Mouse (Mus musculus) CH12.LX (cell line): Measurements from ENCODE around the gene Tpst1. TPM values are rescaled to one million over a fixed set of nuclear protein-coding genes. Genes with fewer than 3 reads are reported as not detected.

Source experiments
- DNase-seq: peaks from one replicate; pipeline ENCODE4 v3.0.0-alpha.2; 2013; ENCODE audit errors: extremely low read depth
- H3K27ac ChIP-seq: 2 replicates; pipeline ENCODE4 v1.5.1; 2012; ENCODE audit warnings: low read depth, mild to moderate bottlenecking, control low read depth, moderate library complexity; ENCODE audit not compliant: insufficient read depth
- H3K27me3 ChIP-seq: replicated peaks from 2 replicates; pipeline ENCODE3; 2012; ENCODE audit warnings: inconsistent platforms
- H3K36me3 ChIP-seq, 2 experiments: replicated peaks in 1 of 2; 2 replicates each; pipeline versions ENCODE3 to v1.6.1; 2012; ENCODE audit warnings: inconsistent platforms in 1 of 2, low read length in 1 of 2, mild to moderate bottlenecking in 1 of 2, mixed read lengths in 1 of 2, moderate library complexity in 1 of 2; ENCODE audit not compliant: control insufficient read depth in 1 of 2, insufficient read depth in 1 of 2
- H3K4me1 ChIP-seq, 2 experiments: 2 replicates each; pipeline ENCODE4 v1.6.1; 2012; ENCODE audit warnings: inconsistent platforms in 1 of 2, moderate library complexity in 1 of 2; ENCODE audit not compliant: insufficient read depth in 2 of 2, control insufficient read depth in 1 of 2
- H3K4me2 ChIP-seq: 2 replicates; pipeline ENCODE4 v1.6.1; 2012; ENCODE audit warnings: low read depth, mild to moderate bottlenecking, control low read depth; ENCODE audit not compliant: poor library complexity, insufficient read depth, severe bottlenecking
- H3K4me3 ChIP-seq, 3 experiments: fragments of 150-350 bp in 1 of 3; sonication (generic) in 1 of 3; replicated peaks in 1 of 3; 2 replicates each; pipeline versions ENCODE3 to v1.5.1; 2011 to 2012; ENCODE audit warnings: low read depth in 2 of 3, low read length in 2 of 3, mild to moderate bottlenecking in 2 of 3, moderate library complexity in 2 of 3, control low read depth in 1 of 3, improper control_type of control experiment in 1 of 3, inconsistent platforms in 1 of 3, mixed read lengths in 1 of 3; ENCODE audit not compliant: poor library complexity in 1 of 3
- H3K79me2 ChIP-seq: replicated peaks from 2 replicates; pipeline ENCODE4 v1.6.1; 2012; ENCODE audit warnings: mild to moderate bottlenecking, moderate library complexity; ENCODE audit not compliant: control insufficient read depth, poor library complexity, insufficient read depth, severe bottlenecking; ENCODE audit errors: extremely low read depth
- H3K9ac ChIP-seq: 2 replicates; pipeline ENCODE4 v1.6.1; 2012; ENCODE audit warnings: low read depth, mild to moderate bottlenecking, control low read depth, moderate library complexity; ENCODE audit not compliant: insufficient read depth
- H3K9me3 ChIP-seq: replicated peaks from 2 replicates; pipeline ENCODE3; 2012; ENCODE audit warnings: low read length, inconsistent platforms, mixed read lengths
- BHLHE40 ChIP-seq: IDR thresholded peaks from 2 replicates; pipeline ENCODE4 v1.6.1; 2011; ENCODE audit warnings: mild to moderate bottlenecking, low read depth, low read length, improper control_type of control experiment
- CHD1 ChIP-seq: IDR thresholded peaks from 2 replicates; pipeline ENCODE4 v1.6.1; 2012; ENCODE audit warnings: low read depth, low read length, improper control_type of control experiment, inconsistent platforms
- CHD2 ChIP-seq: IDR thresholded peaks from 2 replicates; pipeline ENCODE4 v1.6.1; 2011; ENCODE audit warnings: low read length, improper control_type of control experiment
- E2F4 ChIP-seq: IDR thresholded peaks from 2 replicates; pipeline ENCODE4 v1.6.1; 2011; ENCODE audit warnings: low read depth, low read length, improper control_type of control experiment; ENCODE audit not compliant: insufficient replicate concordance
- ELF1 ChIP-seq: IDR thresholded peaks from 2 replicates; pipeline ENCODE4 v1.6.1; 2014; ENCODE audit warnings: low read depth, mild to moderate bottlenecking, inconsistent platforms, low read length, improper control_type of control experiment
- ETS1 ChIP-seq: conservative IDR thresholded peaks from 2 replicates; pipeline ENCODE4 v1.6.1; 2012; ENCODE audit warnings: low read depth, mild to moderate bottlenecking, inconsistent platforms, low read length, improper control_type of control experiment, moderate library complexity
- GABPA ChIP-seq: IDR thresholded peaks from 2 replicates; pipeline ENCODE4 v1.6.1; 2012; ENCODE audit warnings: low read depth, low read length, improper control_type of control experiment, inconsistent platforms; ENCODE audit not compliant: insufficient replicate concordance
- HCFC1 ChIP-seq: IDR thresholded peaks from 2 replicates; pipeline ENCODE4 v1.6.1; 2012; ENCODE audit warnings: low read depth, mild to moderate bottlenecking, inconsistent platforms, low read length, improper control_type of control experiment
- IRF4 ChIP-seq: IDR thresholded peaks from 2 replicates; pipeline ENCODE4 v1.6.1; 2014; ENCODE audit warnings: low read depth, mild to moderate bottlenecking, inconsistent platforms, low read length, improper control_type of control experiment
- KAT2A ChIP-seq: IDR thresholded peaks from 2 replicates; pipeline ENCODE4 v1.6.1; 2012; ENCODE audit warnings: low read length, improper control_type of control experiment, inconsistent platforms; ENCODE audit not compliant: insufficient replicate concordance
- MAX ChIP-seq: IDR thresholded peaks from 2 replicates; pipeline ENCODE4 v1.6.1; 2011; ENCODE audit warnings: low read length, improper control_type of control experiment
- MXI1 ChIP-seq: IDR thresholded peaks from 2 replicates; pipeline ENCODE4 v1.6.1; 2011; ENCODE audit warnings: mild to moderate bottlenecking, low read depth, low read length, improper control_type of control experiment
- MYC ChIP-seq: IDR thresholded peaks from 2 replicates; pipeline ENCODE4 v1.6.1; 2011; ENCODE audit warnings: low read depth, mild to moderate bottlenecking, improper control_type of control experiment, low read length
- POLR2AphosphoS2 ChIP-seq: IDR thresholded peaks from 2 replicates; pipeline ENCODE4 v1.6.1; 2011; ENCODE audit warnings: low read depth, low read length, improper control_type of control experiment
- RCOR1 ChIP-seq: conservative IDR thresholded peaks from 2 replicates; pipeline ENCODE4 v1.6.1; 2012; ENCODE audit warnings: low read depth, mild to moderate bottlenecking, inconsistent platforms, low read length, improper control_type of control experiment
- SMC3 ChIP-seq: IDR thresholded peaks from 2 replicates; pipeline ENCODE4 v1.6.1; 2011; ENCODE audit warnings: low read depth, low read length, improper control_type of control experiment
- TBP ChIP-seq: conservative IDR thresholded peaks from 2 replicates; pipeline ENCODE4 v1.6.1; 2011; ENCODE audit warnings: low read depth, low read length, improper control_type of control experiment
- UBTF ChIP-seq: IDR thresholded peaks from 2 replicates; pipeline ENCODE4 v1.6.1; 2012; ENCODE audit warnings: low read depth, mild to moderate bottlenecking, inconsistent platforms, low read length, improper control_type of control experiment, moderate library complexity
- USF1 ChIP-seq: IDR thresholded peaks from 2 replicates; pipeline ENCODE4 v1.6.1; 2014; ENCODE audit warnings: low read depth, mild to moderate bottlenecking, inconsistent platforms, low read length, improper control_type of control experiment
- USF2 ChIP-seq: conservative IDR thresholded peaks from 2 replicates; pipeline ENCODE4 v1.6.1; 2011; ENCODE audit warnings: low read depth, low read length, improper control_type of control experiment
- ZC3H11A ChIP-seq: IDR thresholded peaks from 2 replicates; pipeline ENCODE4 v1.6.1; 2012; ENCODE audit warnings: low read depth, mild to moderate bottlenecking, inconsistent platforms, low read length, improper control_type of control experiment
- ZKSCAN1 ChIP-seq: IDR thresholded peaks from 2 replicates; pipeline ENCODE4 v1.6.1; 2012; ENCODE audit warnings: low read depth, inconsistent platforms, low read length, improper control_type of control experiment, borderline replicate concordance
- ZMIZ1 ChIP-seq: IDR thresholded peaks from 2 replicates; pipeline ENCODE4 v1.6.1; 2012; ENCODE audit warnings: low read depth, mild to moderate bottlenecking, inconsistent platforms, low read length, improper control_type of control experiment
- dilution Hi-C: fragments of 300-500 bp; cut with MboI; formaldehyde crosslinking; loops from 2 replicates; pipeline ENCODE4 v1.14.3; 2020; ENCODE audit warnings: low sequenced_read_pairs; ENCODE audit not compliant: extremely low pct_unique_long_range_greater_than_20kb, extremely low pct_ligation_motif_present
- in situ Hi-C: fragments of 300-500 bp; cut with MboI; formaldehyde crosslinking; loops from 3 replicates; pipeline ENCODE4 v1.14.3; 2019; ENCODE audit warnings: low sequenced_read_pairs, low pct_ligation_motif_present, low pct_unique_long_range_greater_than_20kb, mixed read lengths
- polyA plus RNA-seq: library from polyadenylated mRNA; unstranded; fragments of >175 nt; gene quantifications from 2 replicates; pipeline ENCODE4 v1.2.1, GENCODE M21; 2012; ENCODE audit warnings: low read depth; ENCODE audit not compliant: insufficient read length
- total RNA-seq, 2 experiments: library from RNA; depleted of rRNA; stranded (reverse); fragments of 300-350 nt in 1 of 2; fragments of >200 nt in 1 of 2; gene quantifications; 2 replicates each; pipeline ENCODE4 v1.2.3; 2012 to 2014

Tpst1 gene
- total and polyA plus RNA-seq, 3 experiments = 36.8 to 52.5 (median 43.2) TPM

DNA sequence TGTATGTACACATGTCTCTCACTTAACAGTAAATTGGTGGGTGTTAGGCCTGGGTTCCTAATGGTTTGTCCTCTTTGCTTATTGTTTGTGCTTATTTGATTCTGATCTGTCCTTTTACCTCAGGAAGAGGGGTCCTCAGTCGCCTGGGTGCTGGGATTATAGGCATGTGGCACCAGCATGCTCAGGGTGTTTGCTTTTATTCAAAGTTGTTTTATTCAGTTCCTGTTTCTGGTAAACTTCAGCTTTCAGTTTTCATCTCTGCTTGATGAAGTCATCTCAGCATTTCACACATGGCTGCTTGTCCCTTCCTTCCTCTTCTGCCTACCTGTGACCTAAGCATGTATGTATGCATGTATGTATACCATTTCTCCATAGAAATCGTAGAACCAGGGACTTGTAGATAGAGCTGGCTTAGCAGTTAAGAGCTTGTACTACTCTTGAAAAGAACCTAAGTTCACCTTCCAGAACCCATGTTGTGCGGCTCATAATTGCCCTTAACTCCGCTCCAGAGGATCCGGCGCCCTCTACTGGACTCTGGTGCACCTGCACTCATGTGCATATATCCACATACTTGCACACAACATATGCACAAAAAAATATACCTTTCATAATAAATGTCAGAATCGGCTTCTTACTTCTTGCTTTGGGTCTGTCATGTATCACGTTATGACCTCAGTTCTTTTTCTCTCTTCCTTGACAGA lies 8.2 kb downstream of the Tpst1 start (continued):
- TF ChIP-seq MAX = peak; percentile 86
- TF ChIP-seq ETS1 = peak; percentile 70
- TF ChIP-seq POLR2AphosphoS2 = no peak
- no peak for TF ChIP-seq RCOR1
- TF ChIP-seq MYC = peak; percentile 97
- no peak for TF ChIP-seq GABPA
- TF ChIP-seq CHD2 = no peak
- TF ChIP-seq UBTF = no peak
- TF ChIP-seq ZKSCAN1 = no peak
- no peak for TF ChIP-seq E2F4
- TF ChIP-seq HCFC1 = no peak
- TF ChIP-seq CHD1 = no peak
- no peak for TF ChIP-seq KAT2A
- TF ChIP-seq ZC3H11A = no peak
- no peak for TF ChIP-seq TBP
- TF ChIP-seq ELF1 = no peak

DNA sequence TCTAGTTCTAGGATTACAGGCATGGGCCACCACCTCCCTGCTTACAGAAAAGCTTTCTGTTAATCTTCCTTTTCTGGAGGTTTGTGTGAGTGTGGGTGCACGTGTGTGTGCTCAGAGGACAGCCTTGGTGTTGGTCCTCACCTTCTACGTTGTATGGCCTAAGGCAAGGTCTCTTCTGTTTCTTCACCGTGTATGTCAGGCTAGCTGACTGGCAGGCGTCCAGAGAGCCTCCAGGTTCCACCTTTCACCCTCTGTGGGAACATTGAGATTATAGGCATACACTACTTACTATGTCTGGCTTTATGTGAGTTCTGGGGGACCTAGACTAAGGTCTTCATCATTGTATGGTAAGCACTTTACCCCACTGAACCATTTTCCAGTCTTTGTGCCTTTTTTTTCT lies 9.3 kb downstream of the Tpst1 start:
- Histone ChIP-seq H3K4me2 (no peak overlapping the region), H3K9me3 (peaks cover 8% of the 10 kb centered on the region), H3K9ac (no peak overlapping the region), H3K79me2 (peaks cover 28% of the 10 kb centered on the region), H3K36me3 (peaks cover 13 to 59% of the 10 kb centered on the region in 2 experiments), H3K27me3 (no peaks in the 10 kb centered on the region), H3K4me1 (peaks cover 11 to 50% of the 10 kb centered on the region in 2 experiments; a peak in 3 of 4 replicates), H3K4me3 (no peak overlapping the region), H3K27ac (no peak overlapping the region)
- TF ChIP-seq ETS1 = no peak
- TF ChIP-seq MXI1 = no peak
- TF ChIP-seq BHLHE40 = no peak
- no peak for TF ChIP-seq ZMIZ1
- no peak for TF ChIP-seq USF2
- TF ChIP-seq SMC3 = no peak
- no peak for TF ChIP-seq IRF4
- no peak for TF ChIP-seq E2F4
- no peak for TF ChIP-seq USF1
- no peak for TF ChIP-seq MYC
- dilution Hi-C loops (no loop called here), in situ Hi-C loops (no loop called here)
- DNase-seq = no peak
